8 mouse cellular contexts compared by ENCODE assay signal in the genomic region with DNA sequence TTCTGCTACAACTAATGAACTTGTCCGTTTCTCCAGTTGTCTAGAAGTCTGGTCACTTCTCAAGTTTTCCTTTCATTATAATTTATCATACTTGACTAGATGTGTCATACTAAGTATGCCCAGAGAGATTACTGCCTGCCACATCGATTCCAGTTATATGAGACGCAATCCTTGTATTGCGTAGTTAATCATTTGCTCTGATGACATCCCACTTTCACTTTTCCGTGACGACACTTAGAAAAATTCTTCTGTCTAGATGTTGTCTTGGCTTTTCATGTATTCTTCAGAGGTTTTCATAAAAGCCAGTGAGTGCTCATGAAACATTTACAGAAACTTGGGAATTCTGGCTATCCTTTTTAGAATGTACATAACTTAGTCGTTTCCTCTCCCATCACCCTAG. TPM values are rescaled to one million over a fixed set of nuclear protein-coding genes. Genes with fewer than 3 reads are reported as not detected.
DNase-seq lines count a peak whose midpoint lies in the region; ATAC-seq and TF ChIP-seq lines count a peak whose summit lies in the region.

No protein-coding gene starts in this region.

- H3K36me3 ChIP-seq in lung, embryonic 16.5 days (ENCODE audit: control insufficient read depth, insufficient read depth, low read length), result peaks cover 3% of the 10 kb centered on the region
- peaks cover 38% of the 10 kb centered on the region for H3K36me3 ChIP-seq in limb, embryonic 12.5 days
- peaks cover 16% of the 10 kb centered on the region for H3K36me3 ChIP-seq in small intestine, adult 2 months (ENCODE audit: control insufficient read depth, insufficient read depth, low read length)

- H3K27ac ChIP-seq in lung, embryonic 16.5 days (ENCODE audit: low read length), result no peak overlapping the region
- peak overlapping the region; percentile 92 for H3K27ac ChIP-seq in embryonic fibroblast, embryonic 13.5 days (ENCODE audit: insufficient read depth, low read length)
- no peak overlapping the region for H3K27ac ChIP-seq in limb, embryonic 12.5 days
- H3K27ac ChIP-seq in small intestine, adult 2 months (ENCODE audit: insufficient read depth, low read depth, low read length), result peak overlapping the region; percentile 88

- no peak for DNase-seq in lung, adult 18-20 months
- DNase-seq in left cerebral cortex, postnatal 36 days (ENCODE audit: low spot score in 2 of 2), result no peak
- DNase-seq in left cerebral cortex, adult 9 months (ENCODE audit: low spot score in 2 of 2), result no peak
- DNase-seq in urinary bladder, postnatal 4 days (ENCODE audit: low spot score in 2 of 2), result no peak

- H3K9ac ChIP-seq in lung, embryonic 16.5 days (ENCODE audit: low read length), result no peak overlapping the region
- peak overlapping the region; percentile 99; the same call in 1 of the 2 replicates for H3K9ac ChIP-seq in limb, embryonic 12.5 days (replicated peaks)

- H3K27me3 ChIP-seq in lung, embryonic 16.5 days (ENCODE audit: control insufficient read depth, insufficient read depth, low read depth, low read length), result no peaks in the 10 kb centered on the region
- no peaks in the 10 kb centered on the region for H3K27me3 ChIP-seq in limb, embryonic 12.5 days
- H3K27me3 ChIP-seq in small intestine, adult 2 months (ENCODE audit: control insufficient read depth, insufficient read depth, low read length), result no peaks in the 10 kb centered on the region

- TF ChIP-seq CTCF in embryonic fibroblast, embryonic 13.5 days (IDR thresholded peaks at IDR 0.05; ENCODE audit: borderline replicate concordance, insufficient read depth, low read length), result no peak
- TF ChIP-seq CTCF in small intestine, adult 2 months (IDR thresholded peaks at IDR 0.05; ENCODE audit: extremely low read depth, insufficient read length, insufficient replicate concordance, low read depth, low read length), result no peak

- peaks cover 13% of the 10 kb centered on the region for H3K4me1 ChIP-seq in lung, embryonic 16.5 days (replicated peaks; ENCODE audit: control insufficient read depth, insufficient read depth, low read length)
- peaks cover 5% of the 10 kb centered on the region for H3K4me1 ChIP-seq in embryonic fibroblast, embryonic 13.5 days (ENCODE audit: control insufficient read depth, insufficient read depth, low read length)
- H3K4me1 ChIP-seq in limb, embryonic 12.5 days (replicated peaks), result peaks cover 13% of the 10 kb centered on the region
- H3K4me1 ChIP-seq in small intestine, adult 2 months (ENCODE audit: control insufficient read depth, insufficient read depth, insufficient read length, low read length), result peaks cover 6% of the 10 kb centered on the region; the same call in 1 of the 2 replicates

- peak overlapping the region; percentile 72 for H3K4me2 ChIP-seq in lung, embryonic 16.5 days (ENCODE audit: low read depth, low read length)
- H3K4me2 ChIP-seq in limb, embryonic 12.5 days, result peak overlapping the region; percentile 85

- ATAC-seq in lung, embryonic 16.5 days (ENCODE audit: low read depth), result no peak
- ATAC-seq in limb, embryonic 12.5 days (ENCODE audit: insufficient number of reproducible peaks, insufficient read depth, low FRiP score, low TSS enrichment, low read depth), result no peak

- 48% methylated on average over 7 of the region's 7 CpGs for WGBS in lung, embryonic 16.5 days
- WGBS in limb, embryonic 12.5 days, result 81% methylated on average over 7 of the region's 7 CpGs
- WGBS in small intestine, adult 2 months, result 13% methylated on average over 7 of the region's 7 CpGs

- peak overlapping the region; percentile 100 for H3K4me3 ChIP-seq in lung, embryonic 16.5 days (ENCODE audit: low read length)
- H3K4me3 ChIP-seq in embryonic fibroblast, embryonic 13.5 days (ENCODE audit: insufficient read depth, low read length), result peak overlapping the region; percentile 97
- H3K4me3 ChIP-seq in limb, embryonic 12.5 days (replicated peaks), result peak overlapping the region; percentile 100
- H3K4me3 ChIP-seq in small intestine, adult 2 months (ENCODE audit: low read depth, low read length), result peak overlapping the region; percentile 31; the same call in 1 of the 2 replicates

- H3K9me3 ChIP-seq in lung, embryonic 16.5 days (ENCODE audit: control insufficient read depth, low read length), result no peaks in the 10 kb centered on the region
- H3K9me3 ChIP-seq in limb, embryonic 12.5 days, result no peaks in the 10 kb centered on the region

- TF ChIP-seq POLR2A in embryonic fibroblast, embryonic 13.5 days (IDR thresholded peaks at IDR 0.05; ENCODE audit: low read depth, low read length), result no peak
- TF ChIP-seq POLR2A in small intestine, adult 2 months (IDR thresholded peaks at IDR 0.05; ENCODE audit: low read depth, low read length), result no peak

- intact Hi-C loops in left cerebral cortex, postnatal 36 days (cut with DNase I), result loop anchor here (5.0 kb wide), 2 partner anchors 58 to 162 kb away; no protein-coding TSS in a partner anchor

RNA-seq across cellular contexts. Expression of gene Cpeb3, which starts 0.6 kb away (rescaled TPM):
- polyA plus RNA-seq in lung, embryonic 16.5 days (2015; fragmentation: Nextera tagmentation; extraction: Ambion mirVana), result 0.64 and 0.98 TPM in 2 replicates
- 2.2 and 2.3 TPM in 2 replicates for polyA plus RNA-seq in embryonic fibroblast, embryonic 13.5 days (2011; ENCODE audit: insufficient read length, low read depth, missing spikeins)
- polyA plus RNA-seq in limb, embryonic 12.5 days (2016; fragmentation: Nextera tagmentation; extraction: Ambion mirVana), result 1.2 and 1.9 TPM in 2 replicates
- 5.9 and 9.1 TPM in 2 replicates for polyA plus RNA-seq in small intestine, adult 2 months (2012; rRNA removed)
- 100 to 1,000 TPM in 1 of 2 experiments, 10 to 100 TPM in 1; 79.8 to 104 TPM for total RNA-seq in left cerebral cortex, postnatal 36 days (2021)

RNA-seq across cellular contexts. Expression of gene March5, which starts 1.6 kb away (rescaled TPM):
- polyA plus RNA-seq in lung, embryonic 16.5 days (2015; fragmentation: Nextera tagmentation; extraction: Ambion mirVana), result 74.9 and 75.6 TPM in 2 replicates
- polyA plus RNA-seq in embryonic fibroblast, embryonic 13.5 days (2011; ENCODE audit: insufficient read length, low read depth, missing spikeins), result 165 and 189 TPM in 2 replicates
- 150 and 155 TPM in 2 replicates for polyA plus RNA-seq in limb, embryonic 12.5 days (2016; fragmentation: Nextera tagmentation; extraction: Ambion mirVana)
- 15.6 and 25.4 TPM in 2 replicates for polyA plus RNA-seq in small intestine, adult 2 months (2012; rRNA removed)
- total RNA-seq in left cerebral cortex, postnatal 36 days (2021), result 10 to 100 TPM; 90.5 to 93.5 TPM

Comparison
In these comparisons a context has a peak if more than half of its experiments do, and no peak if none do; other contexts are left out.
1. H3K27ac ChIP-seq: peak in embryonic fibroblast, embryonic 13.5 days (single experiment) and small intestine, adult 2 months (single experiment); none in lung, embryonic 16.5 days (single experiment) and limb, embryonic 12.5 days (single experiment).
2. H3K4me3 ChIP-seq: peak in every context shown above with its lines; median percentile 100 in lung, embryonic 16.5 days; 100 in limb, embryonic 12.5 days; 97 in embryonic fibroblast, embryonic 13.5 days; 31 in small intestine, adult 2 months.